Mouse (Mus musculus): ENCODE results near the gene H2afb3.
A peak's percentile ranks its signal among the peaks of the same experiment; 100 is the strongest.
"Not testable (repeated sequence)": the region's sequence is repeated elsewhere in the genome, so short reads cannot be mapped to it uniquely, and the experiment has no call there.

The H2afb3 gene

DNA sequence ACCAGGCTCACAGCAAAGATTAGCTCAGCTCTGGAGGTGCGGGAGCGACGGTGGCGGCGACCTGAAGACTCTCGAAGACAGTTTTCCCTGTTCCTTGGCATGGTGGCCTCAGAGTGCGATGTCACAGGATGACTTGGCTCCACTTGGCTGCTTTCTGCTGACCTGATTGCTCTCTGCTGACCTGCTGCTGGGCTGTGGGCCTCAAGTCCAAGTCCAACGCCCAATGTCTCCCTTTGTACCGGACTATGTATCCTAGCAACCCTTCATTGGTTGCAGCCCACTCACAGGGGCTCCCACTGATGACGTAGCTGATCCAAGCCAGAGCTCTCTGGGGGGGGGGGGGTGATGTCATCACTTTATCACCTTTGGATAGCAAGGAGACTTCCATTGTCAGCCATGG is at the start of gene H2afb3:
Gene H2afb3, minus strand, starts transcription at position 101 of the 400 bp plus-strand sequence.
- DNase-seq (ENCODE audit: low spot score in 2 of 2): not testable (repeated sequence)

DNA sequence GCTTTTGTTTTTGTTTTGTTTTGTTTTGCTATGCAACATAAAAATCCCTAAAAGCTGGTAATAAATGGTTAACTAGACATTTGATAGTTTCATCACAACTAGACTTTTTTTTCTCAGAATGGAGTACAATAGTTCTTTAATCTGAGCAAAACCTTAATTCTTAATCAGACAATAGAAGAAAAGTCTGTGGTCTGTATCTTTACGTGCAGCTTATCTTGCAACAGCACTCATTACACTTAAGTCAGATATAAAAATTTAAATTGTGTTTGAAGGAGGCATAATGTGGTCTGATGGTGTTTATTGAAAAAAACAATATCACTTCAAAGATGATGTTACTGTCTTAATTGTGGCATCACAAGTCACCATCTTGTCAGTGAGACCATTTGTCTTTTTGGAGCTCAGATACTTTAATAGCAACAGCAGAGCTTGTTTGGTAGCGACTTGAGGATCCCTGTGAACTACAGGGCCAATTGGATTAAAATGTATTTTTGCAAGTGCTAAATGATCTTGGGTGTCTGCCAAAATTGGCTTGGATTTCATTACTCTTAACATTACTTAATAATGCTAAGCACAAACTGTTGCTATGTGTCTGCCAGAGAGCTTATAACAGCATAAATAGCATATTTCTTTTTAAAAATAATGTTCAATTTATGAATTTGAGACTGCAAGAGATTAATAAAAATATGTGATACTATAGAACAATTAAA is 11.3 kb downstream of the H2afb3 start:
- no peak for DNase-seq (ENCODE audit: low spot score in 2 of 2)

DNA sequence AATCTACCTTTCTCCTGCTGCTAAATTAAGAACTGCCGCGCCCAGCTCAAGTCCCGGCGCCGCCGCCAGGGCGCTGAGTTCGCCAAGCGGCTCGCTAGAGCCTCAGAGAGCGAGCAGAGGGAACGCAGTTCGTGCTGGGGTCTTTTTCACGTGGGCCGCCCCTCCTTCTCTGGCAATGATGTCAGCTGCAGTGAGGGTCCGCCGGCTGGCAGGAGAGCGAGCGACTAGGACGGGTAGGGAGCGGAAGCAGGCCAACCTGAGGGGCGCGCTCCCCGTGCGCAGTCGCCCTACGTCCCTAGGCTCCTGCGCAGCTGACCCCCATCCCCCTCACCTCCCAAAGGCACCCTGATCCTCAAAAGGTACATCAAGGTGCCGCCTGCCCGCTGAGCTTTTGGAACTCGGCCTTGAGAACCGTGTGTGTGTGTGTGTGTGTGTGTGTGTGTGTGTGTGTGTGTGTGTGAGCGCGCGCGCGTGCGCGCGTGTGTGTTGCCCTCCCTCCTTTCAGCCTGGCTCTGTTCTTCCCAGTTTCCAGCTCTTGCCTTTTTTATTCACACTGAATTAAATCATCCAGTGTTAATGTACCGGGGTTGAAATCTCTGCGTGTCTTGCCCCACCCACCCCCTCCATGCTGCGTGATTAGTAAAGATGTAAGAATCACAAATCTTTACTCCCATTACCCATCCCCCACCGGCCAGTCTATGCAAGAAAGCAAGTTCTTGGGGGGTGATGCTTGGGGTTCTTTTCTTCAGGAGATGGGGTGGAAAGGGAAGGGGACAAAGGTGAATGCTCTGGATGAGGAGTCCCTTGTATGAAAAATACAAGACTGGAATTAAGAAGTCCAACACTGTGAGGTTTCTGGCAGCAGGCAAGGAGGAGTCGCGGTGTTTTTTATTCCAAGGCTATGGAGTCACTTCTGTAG is 19.8 kb downstream of the H2afb3 start:
- no peak for DNase-seq (ENCODE audit: low spot score in 2 of 2)

DNA sequence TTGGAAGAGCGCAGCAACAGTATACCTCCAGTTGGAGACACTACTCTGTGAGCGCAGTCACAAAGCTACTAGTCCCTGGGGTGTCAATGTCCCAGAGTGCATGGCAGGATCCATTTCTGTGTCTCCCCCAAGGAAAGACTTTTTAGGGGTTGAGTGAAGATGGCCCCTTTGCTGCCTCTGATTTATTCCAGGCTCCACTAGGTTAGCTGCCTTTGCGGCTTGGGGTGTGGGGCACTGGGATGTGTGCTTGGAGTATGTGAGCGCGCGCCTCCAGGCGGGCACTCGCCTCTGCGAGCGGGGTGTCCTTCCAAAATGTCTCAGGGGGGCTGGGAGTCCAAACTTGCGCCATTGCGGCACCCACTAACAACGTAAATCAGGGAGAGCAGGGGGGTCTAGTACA is 21.2 kb downstream of the H2afb3 start:
- no peak for DNase-seq (ENCODE audit: low spot score in 2 of 2)

DNA sequence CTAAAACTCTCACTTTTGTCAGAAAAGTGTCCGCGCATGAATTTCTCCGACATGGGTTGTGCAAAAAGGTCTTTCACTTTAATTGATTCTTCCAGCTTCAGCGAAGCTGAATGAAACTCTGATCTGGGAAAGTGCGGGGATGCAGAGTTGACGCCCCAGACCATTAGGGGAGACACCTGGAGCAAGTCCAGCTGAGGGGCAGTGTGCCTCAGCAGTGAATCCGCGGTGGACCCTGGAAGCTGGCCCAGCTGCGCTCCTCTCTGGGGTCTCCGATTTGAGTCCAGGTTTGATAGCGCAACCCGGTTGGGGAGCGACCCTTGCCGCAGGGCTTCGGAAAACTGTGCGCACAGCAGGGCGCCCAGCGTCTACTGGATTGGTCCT is 22.0 kb downstream of the H2afb3 start:
- DNase-seq (ENCODE audit: low spot score in 2 of 2): no peak

DNA sequence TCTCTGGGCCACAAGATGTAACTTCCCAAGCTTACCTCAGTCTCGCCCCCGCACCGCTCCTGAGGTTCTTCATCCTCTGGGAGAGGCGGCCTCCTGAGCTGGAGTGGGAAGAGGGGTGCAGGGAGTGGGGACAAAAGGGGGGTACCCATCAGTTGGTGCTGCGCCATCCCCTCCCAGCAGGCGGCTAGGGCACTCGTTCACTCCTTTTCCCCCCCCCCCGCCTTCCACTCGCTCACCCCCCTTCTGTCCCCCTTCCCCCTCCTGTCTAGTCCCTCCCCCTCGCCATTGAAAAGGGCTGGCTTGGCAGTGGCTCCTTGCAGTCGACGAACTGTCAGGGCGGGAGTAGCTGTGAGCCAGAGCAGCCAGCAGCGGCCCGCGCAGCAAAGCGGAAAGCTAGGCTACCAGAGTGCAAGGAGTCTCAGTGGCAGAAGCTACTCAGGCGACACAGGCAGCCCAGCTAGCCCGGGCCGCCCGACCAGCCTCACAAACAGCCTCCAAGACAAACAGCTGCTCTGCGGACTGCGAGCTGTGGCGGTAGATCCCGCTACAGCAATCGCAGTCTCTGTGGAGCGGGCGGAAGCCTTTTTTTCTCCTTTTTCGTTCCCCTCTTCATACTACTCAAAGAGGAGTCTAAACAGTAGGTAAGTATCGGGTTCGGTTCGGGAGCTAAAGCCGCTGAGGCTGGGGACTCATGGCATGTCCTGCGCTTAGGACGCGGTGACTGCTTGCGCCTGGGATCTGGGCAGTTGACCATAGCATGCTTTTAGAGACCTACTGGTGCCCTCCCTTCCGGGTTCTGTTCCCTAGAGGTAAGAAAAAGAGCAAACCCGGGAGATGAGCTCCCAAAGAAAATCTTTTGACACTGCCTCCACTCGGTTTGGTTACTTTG is 22.6 kb downstream of the H2afb3 start, which contains the start of gene Pcdh11x:
Gene Pcdh11x, plus strand, starts transcription at position 249 of the 889 bp plus-strand sequence.
- DNase-seq (ENCODE audit: low spot score in 2 of 2): peak in 1 of 2 experiments; percentile 56

DNA sequence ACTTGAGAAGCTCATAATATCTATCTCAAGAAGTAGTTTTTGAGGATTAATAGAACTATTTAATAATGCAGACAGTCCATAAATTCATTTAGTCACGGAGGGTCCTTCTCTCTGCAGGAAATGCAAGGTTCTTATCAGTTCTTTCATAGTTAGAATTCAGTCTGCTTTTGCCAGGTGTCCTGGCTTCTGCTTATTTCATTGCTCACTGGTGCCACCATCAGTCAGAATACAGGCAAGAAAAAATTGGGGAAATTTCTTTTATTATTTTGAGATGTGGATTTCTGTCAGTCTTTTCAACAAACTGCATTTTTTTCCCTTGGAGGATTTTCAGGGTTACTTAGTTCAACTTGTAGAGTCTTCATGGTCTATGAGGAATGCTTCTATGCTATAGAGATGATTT is 25.4 kb downstream of the H2afb3 start:
- no peak for DNase-seq (ENCODE audit: low spot score in 2 of 2)

DNA sequence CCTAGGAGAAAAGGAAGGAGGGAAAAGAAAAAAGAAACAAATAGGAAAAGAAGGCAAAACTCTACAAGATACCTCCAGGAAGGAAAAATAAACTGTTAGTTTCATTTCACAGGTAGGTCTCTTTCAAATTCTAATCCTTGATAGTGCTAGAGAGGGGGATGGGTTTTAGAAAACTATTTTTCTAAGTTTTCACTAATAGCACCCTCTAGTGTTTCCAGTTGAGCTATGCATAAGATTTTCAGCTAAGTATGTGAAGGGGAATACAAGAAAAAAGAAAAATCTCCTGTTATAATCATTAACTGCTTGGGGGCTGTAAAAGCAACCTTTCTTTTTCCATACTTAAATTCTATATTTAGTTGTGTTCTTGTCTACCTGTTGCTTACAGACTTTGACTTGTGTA is 27.4 kb downstream of the H2afb3 start:
- no peak for DNase-seq (ENCODE audit: low spot score in 2 of 2)
